Mouse (Mus musculus) inflammation-experienced regulatory T-cells (primary cell): ENCODE results near the gene Fancm. TPM values are rescaled to one million over a fixed set of nuclear protein-coding genes. Genes with fewer than 3 reads are reported as not detected.

Experiments used
- polyA plus RNA-seq, 2 experiments: library from polyadenylated mRNA; unstranded; fragments of 100-300 nt; shearing (Covaris generic); gene quantifications; one replicate each; pipeline ENCODE4 v1.2.1; 2017

Gene Fancm
- 10 to 100 TPM; 10.5 to 11.8 TPM for polyA plus RNA-seq

DNA sequence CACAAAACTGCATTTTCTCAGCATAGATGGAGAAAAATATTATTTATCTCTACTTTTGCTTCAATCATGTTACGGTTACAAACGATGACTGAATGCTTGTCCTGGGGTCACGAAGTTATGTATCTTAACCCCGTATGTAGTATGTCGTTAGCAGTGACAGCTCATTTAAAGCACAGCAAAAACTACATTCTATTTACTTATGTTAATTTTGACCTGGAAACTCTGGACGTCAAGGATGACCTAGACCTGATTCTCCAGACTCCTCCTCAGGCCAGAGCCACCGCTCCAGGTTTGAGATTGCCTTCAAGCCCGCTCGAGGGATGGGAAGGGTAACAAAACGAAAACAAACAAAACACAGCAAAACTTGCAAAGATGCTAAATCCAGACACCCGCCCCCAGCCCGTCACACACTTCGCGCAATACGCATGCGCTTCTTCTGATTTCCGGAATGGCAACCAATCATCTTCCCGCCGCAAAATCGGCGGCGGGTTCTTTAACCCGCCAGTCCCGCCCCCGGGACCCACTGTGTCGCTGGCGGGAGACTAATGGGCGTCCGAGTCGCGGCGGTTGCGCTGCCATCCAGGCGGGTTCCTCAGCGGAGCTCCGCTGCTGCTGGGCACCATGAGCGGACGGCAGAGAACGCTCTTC is at the start of gene Fancm:
Fancm (plus strand) TSS at position 519 of the 648 bp plus-strand sequence.

DNA sequence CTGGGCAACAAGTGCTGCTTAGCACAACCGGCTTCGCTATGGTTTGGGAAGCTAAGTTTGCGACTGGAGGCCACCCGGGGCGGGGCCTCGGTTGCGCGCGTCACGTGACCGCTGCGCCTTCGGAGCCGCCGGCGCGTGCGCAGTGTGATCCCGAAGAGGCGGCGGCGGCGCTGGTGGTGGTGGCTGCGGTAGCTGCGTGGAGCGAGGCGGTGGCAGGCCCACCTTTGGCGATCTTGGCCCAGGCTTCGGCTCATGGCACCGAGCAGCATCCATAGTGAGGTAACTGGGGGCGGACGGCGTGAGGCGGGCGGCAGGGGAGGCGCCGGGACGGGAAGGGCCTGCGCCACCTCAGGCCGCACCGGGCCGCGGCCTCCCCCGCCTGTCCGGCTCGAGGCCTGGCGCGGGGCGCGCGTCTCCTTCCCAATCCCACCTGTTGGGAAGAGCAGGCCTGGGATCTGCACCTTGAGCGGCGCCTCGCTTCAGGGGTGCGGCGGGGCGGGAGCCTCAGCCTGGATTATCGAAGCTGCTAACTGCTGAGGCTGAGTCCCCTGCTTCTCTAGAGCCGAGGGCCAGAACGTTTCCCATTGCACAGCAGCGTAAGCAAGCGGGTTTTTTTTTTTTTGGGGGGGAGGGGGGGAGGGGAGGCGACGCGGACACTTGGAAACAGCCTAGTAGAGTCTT is 39.1 kb upstream of the Fancm start, which contains the start of gene Prpf39:
Prpf39 (plus strand) TSS at position 144 of the 681 bp plus-strand sequence.

DNA sequence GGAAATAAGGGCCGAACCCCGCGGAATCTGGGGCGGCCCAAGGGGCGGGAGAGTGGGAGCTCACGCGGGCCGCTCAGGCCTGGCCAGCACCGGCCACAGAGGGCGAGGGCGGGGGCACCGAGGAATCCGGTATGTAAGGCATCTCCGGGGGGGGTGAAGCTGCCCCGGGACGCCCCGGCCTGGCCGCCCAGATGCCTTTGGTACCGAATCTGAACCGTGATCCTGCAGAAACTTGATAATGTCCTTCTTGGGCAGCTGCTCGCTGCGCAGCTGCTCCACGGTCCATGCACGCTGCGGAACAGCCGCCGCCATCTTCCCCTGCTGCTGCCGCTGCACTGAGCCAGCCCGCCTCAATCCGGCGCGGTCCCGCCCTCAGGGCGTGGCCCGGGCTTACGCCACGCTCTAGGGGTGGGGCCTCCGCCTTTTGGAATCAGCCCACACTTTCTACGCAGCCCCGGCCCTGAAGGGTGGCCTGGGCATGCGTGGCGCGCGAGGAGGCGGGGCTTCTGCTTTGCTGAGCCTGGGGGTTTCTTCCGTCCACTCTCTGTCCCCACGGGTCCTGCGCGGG is 1.7 kb upstream of the Fancm start, which contains the start of gene Fkbp3:
Fkbp3 (minus strand) TSS at position 397 of the 568 bp plus-strand sequence.

DNA sequence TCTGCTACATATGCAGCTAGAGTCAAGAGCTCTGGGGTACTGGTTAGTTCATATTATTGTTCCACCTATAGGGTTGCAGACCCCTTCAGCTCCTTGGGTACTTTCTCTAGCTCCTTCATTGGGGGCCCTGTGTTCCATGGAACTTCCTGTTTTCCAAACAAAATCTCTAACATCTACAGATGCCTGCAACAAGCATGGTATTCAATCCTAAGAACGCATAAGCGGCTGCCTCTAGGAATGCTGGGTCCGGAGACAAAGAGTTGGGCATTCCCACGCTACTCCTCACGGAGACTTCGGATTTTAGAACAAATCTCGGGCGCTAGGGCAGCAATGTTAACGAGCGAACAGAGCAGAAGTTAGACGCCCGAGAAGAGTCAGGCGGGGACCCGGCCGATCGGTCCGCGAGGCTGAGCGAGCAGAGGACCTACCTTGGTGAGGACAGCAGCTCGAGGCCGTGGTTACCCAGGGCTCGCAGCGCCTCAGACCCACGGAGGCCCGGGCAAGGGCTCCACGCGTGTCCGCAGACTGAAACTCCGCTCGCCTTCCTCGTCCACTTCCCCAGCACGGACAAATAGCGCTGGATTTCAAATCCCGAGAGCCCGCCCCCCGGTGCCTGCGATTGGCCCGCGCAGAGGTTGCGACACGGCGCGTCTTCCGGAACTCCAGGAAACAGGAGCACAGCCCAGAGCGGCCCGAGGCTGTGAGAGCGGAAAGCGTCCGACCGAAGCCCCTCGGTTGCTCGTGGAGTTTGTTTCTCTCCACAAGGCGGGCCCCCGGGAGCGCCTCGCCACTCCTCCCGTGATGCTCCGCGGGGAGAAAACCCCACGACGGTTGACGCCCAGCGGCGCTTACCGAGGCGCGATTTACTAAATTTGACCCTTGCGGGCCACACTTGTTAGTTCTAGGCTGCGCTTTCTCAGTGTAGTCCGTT is 96.9 kb downstream of the Fancm start, which contains the start of gene Mis18bp1:
Mis18bp1 (minus strand) TSS at position 584 of the 931 bp plus-strand sequence.

Other genes with a start within 250 kb of the Fancm start
- 10 to 100 TPM in 1 of 2 experiments, 1 to 10 TPM in 1; 8.4 to 12.2 TPM for gene Gm527, start 157.7 kb upstream of the Fancm start, polyA plus RNA-seq
- 10 to 100 TPM; 20.6 to 20.8 TPM for gene Klhl28, start 110.1 kb upstream of the Fancm start, polyA plus RNA-seq
- 10 to 100 TPM; 39.7 to 40.4 TPM for gene Togaram1, start 109.8 kb upstream of the Fancm start, polyA plus RNA-seq
- 10 to 100 TPM; 75.2 to 99.5 TPM for gene Prpf39, start 39.3 kb upstream of the Fancm start, polyA plus RNA-seq
- gene Fkbp3, start 1.6 kb upstream of the Fancm start, polyA plus RNA-seq, result 100 to 1,000 TPM; 236 to 254 TPM
- gene Mis18bp1, start 97.0 kb downstream of the Fancm start, polyA plus RNA-seq, result 1 to 10 TPM in 1 of 2 experiments, under 1 TPM in 1; 0.95 to 1.3 TPM
- gene Wdr20rt, start 149.9 kb downstream of the Fancm start, polyA plus RNA-seq, result under 1 TPM in 1 of 2 experiments, not detected in 1; 0.10 TPM